Mouse (Mus musculus) MEL (cell line): Measurements from ENCODE around the gene Slc5a4b. TPM values are rescaled to one million over a fixed set of nuclear protein-coding genes. Genes with fewer than 3 reads are reported as not detected.

Experiments used
- DNase-seq: peaks from one replicate; pipeline ENCODE4 v3.0.0; 2011; ENCODE audit warnings: low read depth, low spot score
- H3K27ac ChIP-seq: 2 replicates; pipeline ENCODE4 v1.5.1; 2012; ENCODE audit warnings: low read depth, mild to moderate bottlenecking, control low read depth, low read length, moderate library complexity; ENCODE audit not compliant: control insufficient read depth
- H3K27me3 ChIP-seq, 2 experiments: fragments of 150-350 bp in 1 of 2; sonication (generic) in 1 of 2; 2 replicates each; pipeline ENCODE4 v1.6.1; 2012; ENCODE audit warnings: low read length in 2 of 2, mild to moderate bottlenecking in 2 of 2, improper control_type of control experiment in 1 of 2, moderate library complexity in 1 of 2; ENCODE audit not compliant: insufficient read depth in 2 of 2, control insufficient read depth in 1 of 2
- H3K36me3 ChIP-seq, 2 experiments: 2 replicates each; pipeline ENCODE4 v1.6.1; 2012 to 2014; ENCODE audit warnings: low read length in 2 of 2, improper control_type of control experiment in 1 of 2, inconsistent platforms in 1 of 2, mild to moderate bottlenecking in 1 of 2; ENCODE audit not compliant: insufficient read depth in 2 of 2, control insufficient read depth in 1 of 2
- H3K4me1 ChIP-seq, 2 experiments: fragments of 150-350 bp in 1 of 2; sonication (generic) in 1 of 2; 2 replicates each; pipeline ENCODE4 v1.6.1; 2012; ENCODE audit warnings: low read length in 2 of 2, improper control_type of control experiment in 1 of 2, mild to moderate bottlenecking in 1 of 2; ENCODE audit not compliant: insufficient read depth in 2 of 2, control insufficient read depth in 1 of 2
- H3K4me3 ChIP-seq, 2 experiments: fragments of 150-350 bp in 1 of 2; sonication (generic) in 1 of 2; 2 replicates each; pipeline ENCODE4 v1.5.1; 2012; ENCODE audit warnings: low read depth in 2 of 2, low read length in 2 of 2, mild to moderate bottlenecking in 2 of 2, moderate library complexity in 2 of 2, control low read depth in 1 of 2, improper control_type of control experiment in 1 of 2; ENCODE audit not compliant: control insufficient read depth in 1 of 2, insufficient read depth in 1 of 2
- H3K79me2 ChIP-seq: 2 replicates; pipeline ENCODE4 v1.6.1; 2012; ENCODE audit warnings: mild to moderate bottlenecking, low read length, moderate library complexity; ENCODE audit not compliant: control insufficient read depth, poor library complexity, insufficient read depth
- H3K9ac ChIP-seq: 2 replicates; pipeline ENCODE4 v1.6.1; 2012; ENCODE audit warnings: low read depth, mild to moderate bottlenecking, control low read depth, low read length, moderate library complexity; ENCODE audit not compliant: control insufficient read depth, poor library complexity, severe bottlenecking
- H3K9me3 ChIP-seq: fragments of 150-350 bp; sonication (generic); replicated peaks from 2 replicates; pipeline ENCODE4 v1.6.1; 2012; ENCODE audit warnings: mild to moderate bottlenecking, low read length, improper control_type of control experiment, moderate library complexity; ENCODE audit not compliant: insufficient read depth
- BHLHE40 ChIP-seq: IDR thresholded peaks from 2 replicates; pipeline ENCODE4 v1.6.1; 2012; ENCODE audit warnings: low read depth, mild to moderate bottlenecking, inconsistent platforms, low read length, improper control_type of control experiment, borderline replicate concordance
- CTCF ChIP-seq, 3 experiments: IDR thresholded peaks in 2 of 3; conservative IDR thresholded peaks in 1 of 3; 2 replicates each; pipeline ENCODE4 v1.5.1; 2011 to 2012; ENCODE audit warnings: low read length in 3 of 3, low read depth in 2 of 3, mild to moderate bottlenecking in 2 of 3, improper control_type of control experiment in 1 of 3, inconsistent platforms in 1 of 3, mixed read lengths in 1 of 3, moderate library complexity in 1 of 3; ENCODE audit not compliant: control insufficient read depth in 1 of 3, insufficient read depth in 1 of 3, poor library complexity in 1 of 3, severe bottlenecking in 1 of 3
- E2F4 ChIP-seq: IDR thresholded peaks from 2 replicates; pipeline ENCODE4 v1.6.1; 2011; ENCODE audit warnings: low read depth, low read length, improper control_type of control experiment, borderline replicate concordance
- ELF1 ChIP-seq: IDR thresholded peaks from 2 replicates; pipeline ENCODE4 v1.6.1; 2014; ENCODE audit warnings: low read depth, mild to moderate bottlenecking, inconsistent platforms, low read length, improper control_type of control experiment, moderate library complexity
- EP300 ChIP-seq, 2 experiments: IDR thresholded peaks; 2 replicates each; pipeline ENCODE4 v1.6.1; 2011; ENCODE audit warnings: improper control_type of control experiment in 2 of 2, low read length in 2 of 2, low read depth in 1 of 2, mild to moderate bottlenecking in 1 of 2
- ETS1 ChIP-seq: IDR thresholded peaks from 2 replicates; pipeline ENCODE4 v1.6.1; 2012; ENCODE audit warnings: low read depth, mild to moderate bottlenecking, inconsistent platforms, low read length, improper control_type of control experiment, moderate library complexity
- GATA1 ChIP-seq: IDR thresholded peaks from 2 replicates; pipeline ENCODE4 v1.6.1; 2011; ENCODE audit warnings: low read depth, low read length, improper control_type of control experiment
- HCFC1 ChIP-seq: IDR thresholded peaks from 2 replicates; pipeline ENCODE4 v1.6.1; 2012; ENCODE audit warnings: low read depth, mild to moderate bottlenecking, inconsistent platforms, low read length, improper control_type of control experiment, moderate library complexity
- KAT2A ChIP-seq: conservative IDR thresholded peaks from 2 replicates; pipeline ENCODE4 v1.6.1; 2012; ENCODE audit warnings: low read depth, low read length, improper control_type of control experiment, inconsistent platforms
- MAZ ChIP-seq: IDR thresholded peaks from 2 replicates; pipeline ENCODE4 v1.6.1; 2012; ENCODE audit warnings: low read depth, mild to moderate bottlenecking, inconsistent platforms, low read length, improper control_type of control experiment
- MXI1 ChIP-seq: IDR thresholded peaks from 2 replicates; pipeline ENCODE4 v1.6.1; 2011; ENCODE audit warnings: mild to moderate bottlenecking, low read depth, low read length, improper control_type of control experiment
- MYC ChIP-seq: IDR thresholded peaks from 2 replicates; pipeline ENCODE4 v1.6.1; 2011; ENCODE audit warnings: low read depth, mild to moderate bottlenecking, low read length, improper control_type of control experiment, moderate library complexity
- NELFE ChIP-seq: IDR thresholded peaks from 2 replicates; pipeline ENCODE4 v1.6.1; 2011; ENCODE audit warnings: low read depth, low read length, improper control_type of control experiment
- NRF1 ChIP-seq: IDR thresholded peaks from 2 replicates; pipeline ENCODE4 v1.6.1; 2014; ENCODE audit warnings: low read depth, mild to moderate bottlenecking, inconsistent platforms, low read length, improper control_type of control experiment, moderate library complexity; ENCODE audit not compliant: poor library complexity, insufficient read depth, severe bottlenecking
- POLR2AphosphoS2 ChIP-seq: IDR thresholded peaks from 2 replicates; pipeline ENCODE4 v1.6.1; 2011; ENCODE audit warnings: low read length, improper control_type of control experiment
- POLR2AphosphoS5 ChIP-seq: IDR thresholded peaks from 2 replicates; pipeline ENCODE4 v1.6.1; 2012; ENCODE audit warnings: low read depth, borderline replicate concordance, mild to moderate bottlenecking, inconsistent platforms, low read length, moderate library complexity, mixed read lengths
- RAD21 ChIP-seq: IDR thresholded peaks from 2 replicates; pipeline ENCODE4 v1.6.1; 2011; ENCODE audit warnings: mild to moderate bottlenecking, low read depth, low read length, improper control_type of control experiment
- RCOR1 ChIP-seq: IDR thresholded peaks from 2 replicates; pipeline ENCODE4 v1.6.1; 2012; ENCODE audit warnings: low read depth, mild to moderate bottlenecking, inconsistent platforms, low read length, improper control_type of control experiment
- SMC3 ChIP-seq: IDR thresholded peaks from 2 replicates; pipeline ENCODE4 v1.6.1; 2011; ENCODE audit warnings: low read depth, low read length, improper control_type of control experiment
- TAL1 ChIP-seq: IDR thresholded peaks from 2 replicates; pipeline ENCODE4 v1.6.1; 2012; ENCODE audit warnings: mild to moderate bottlenecking, inconsistent platforms, low read length, moderate library complexity, mixed read lengths
- USF1 ChIP-seq: IDR thresholded peaks from 2 replicates; pipeline ENCODE4 v1.6.1; 2014; ENCODE audit warnings: low read depth, mild to moderate bottlenecking, inconsistent platforms, low read length, improper control_type of control experiment, moderate library complexity
- USF2 ChIP-seq, 2 experiments: IDR thresholded peaks; 2 replicates each; pipeline ENCODE4 v1.6.1; 2011 to 2012; ENCODE audit warnings: improper control_type of control experiment in 2 of 2, low read length in 2 of 2, borderline replicate concordance in 1 of 2, inconsistent platforms in 1 of 2, low read depth in 1 of 2, mild to moderate bottlenecking in 1 of 2; ENCODE audit not compliant: insufficient read depth in 1 of 2
- ZKSCAN1 ChIP-seq: IDR thresholded peaks from 2 replicates; pipeline ENCODE4 v1.6.1; 2012; ENCODE audit warnings: low read depth, mild to moderate bottlenecking, inconsistent platforms, low read length, improper control_type of control experiment, moderate library complexity
- ZMIZ1 ChIP-seq: IDR thresholded peaks from 2 replicates; pipeline ENCODE4 v1.6.1; 2012; ENCODE audit warnings: low read depth, mild to moderate bottlenecking, inconsistent platforms, low read length, improper control_type of control experiment, moderate library complexity
- ZNF384 ChIP-seq: IDR thresholded peaks from 2 replicates; pipeline ENCODE4 v1.6.1; 2012; ENCODE audit warnings: low read depth, mild to moderate bottlenecking, inconsistent platforms, low read length, improper control_type of control experiment
- polyA plus RNA-seq, 2 experiments: library from polyadenylated mRNA; stranded (reverse) in 1 of 2; unstranded in 1 of 2; fragments of >175 nt in 1 of 2; fragments of >200 nt in 1 of 2; gene quantifications; 2 replicates each; pipeline versions ENCODE4 v1.2.1 to v1.2.4; 2012; ENCODE audit warnings: low replicate concordance in 2 of 2, low read depth in 1 of 2; ENCODE audit not compliant: insufficient read length in 2 of 2, insufficient read depth in 1 of 2, missing spikeins in 1 of 2
- total RNA-seq: library from RNA; depleted of rRNA; stranded (reverse); fragments of 300-350 nt; gene quantifications from 2 replicates; pipeline ENCODE4 v1.2.3, GENCODE M21; 2012

Gene Slc5a4b
- total and polyA plus RNA-seq, 3 experiments = 0.03 TPM; not detected in 2

- H3K36me3 ChIP-seq = peaks cover 0 to 17% of the 10 kb centered on the region in 2 experiments; a peak in 2 of 4 replicates
- TF ChIP-seq ETS1 (no peak), MAZ (no peak), TAL1 (no peak), ZKSCAN1 (no peak), ZNF384 (peak; percentile 46; the same call in 1 of the 2 replicates)
- no peak overlapping the region for H3K4me3 ChIP-seq
- no peak overlapping the region for H3K27ac ChIP-seq
- DNase-seq = peak; percentile 26
- H3K27me3 ChIP-seq = no peaks in the 10 kb centered on the region
- no peak overlapping the region for H3K9ac ChIP-seq
- peaks cover 25% of the 10 kb centered on the region for H3K79me2 ChIP-seq
- no peaks in the 10 kb centered on the region for H3K9me3 ChIP-seq
- peaks cover 2 to 10% of the 10 kb centered on the region in 2 experiments for H3K4me1 ChIP-seq
Measured at GRCm38 (mm10) chr10:76030496-76030895, 80.3 kb downstream of the Slc5a4b start.

DNA sequence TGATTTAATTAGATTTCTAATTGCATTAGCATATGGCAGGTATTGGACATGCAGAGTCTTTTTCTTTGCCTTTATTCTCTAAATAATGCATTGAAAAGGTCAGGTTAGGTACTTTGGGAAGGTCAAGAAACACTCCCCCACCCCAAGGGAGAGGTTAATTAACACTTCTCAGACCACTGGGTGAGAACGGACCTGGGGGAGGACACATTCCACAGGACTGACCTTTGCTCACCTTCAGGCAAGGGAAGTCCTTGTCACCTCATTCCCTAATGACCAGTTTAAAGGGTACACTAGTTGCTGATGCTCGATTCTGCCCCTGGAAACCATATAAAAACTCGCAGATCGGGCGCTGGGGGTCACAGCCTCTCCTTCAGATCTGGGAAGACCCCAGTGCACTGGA is 81.5 kb downstream of the Slc5a4b start:
- TF ChIP-seq MXI1 (no peak), POLR2AphosphoS2 (no peak), SMC3 (no peak), E2F4 (no peak), ETS1 (no peak)
- TF ChIP-seq, all 39 proteins: peak for 0
- no peaks in the 10 kb centered on the region for H3K27me3 ChIP-seq
- peaks cover 0 to 12% of the 10 kb centered on the region in 2 experiments; a peak in 2 of 4 replicates for H3K36me3 ChIP-seq
- no peak overlapping the region for H3K27ac ChIP-seq
- no peak overlapping the region for H3K4me3 ChIP-seq
- no peak for DNase-seq
- H3K9ac ChIP-seq = no peak overlapping the region
- peaks cover 18% of the 10 kb centered on the region for H3K79me2 ChIP-seq
- H3K4me1 ChIP-seq = peaks cover 2 to 9% of the 10 kb centered on the region in 2 experiments
- no peaks in the 10 kb centered on the region for H3K9me3 ChIP-seq

DNA sequence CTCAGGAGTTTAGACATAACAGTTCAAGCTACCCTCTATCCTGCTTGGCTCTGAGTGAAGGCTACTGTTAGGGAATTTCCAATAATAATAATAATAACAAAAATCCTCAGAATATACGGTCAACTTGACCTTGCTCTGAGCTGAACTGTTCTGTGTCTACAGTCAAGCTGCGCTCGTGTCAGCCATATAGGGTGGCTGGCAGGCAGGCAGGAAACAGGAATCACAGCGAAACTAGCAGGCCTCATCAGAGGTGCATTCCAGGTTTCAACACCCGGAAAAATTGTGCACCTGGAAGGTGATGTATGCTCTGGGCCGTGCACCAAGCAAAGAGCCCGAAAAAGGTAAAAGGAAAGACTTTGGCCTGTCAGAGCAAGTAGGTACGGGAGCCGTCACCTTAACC is 82.4 kb downstream of the Slc5a4b start:
- DNase-seq = no peak
- Histone ChIP-seq H3K4me3 (no peak overlapping the region), H3K9ac (no peak overlapping the region), H3K4me1 (peaks cover 2 to 4% of the 10 kb centered on the region in 2 experiments; a peak in 2 of 4 replicates), H3K27ac (no peak overlapping the region), H3K79me2 (peaks cover 10% of the 10 kb centered on the region), H3K36me3 (peaks cover 0 to 3% of the 10 kb centered on the region in 2 experiments; a peak in 2 of 4 replicates), H3K27me3 (no peaks in the 10 kb centered on the region), H3K9me3 (no peaks in the 10 kb centered on the region)
- TF ChIP-seq NELFE (no peak), ELF1 (no peak), POLR2AphosphoS2 (no peak), RAD21 (no peak), GATA1 (no peak), TAL1 (no peak), ZNF384 (no peak), CTCF (IDR thresholded peaks at IDR 0.05 in 2 of 3, conservative IDR thresholded peaks at IDR 0.05 in 1 of 3; ENCODE audit: control insufficient read depth in 1 of 3, insufficient read depth in 1 of 3, low read depth in 2 of 3, low read length in 3 of 3, poor library complexity in 1 of 3, severe bottlenecking in 1 of 3) (no peak), ZMIZ1 (no peak), MXI1 (no peak), RCOR1 (no peak), EP300 (IDR thresholded peaks at IDR 0.05; ENCODE audit: low read depth in 1 of 2, low read length in 2 of 2) (no peak), USF1 (no peak), POLR2AphosphoS5 (no peak), MYC (no peak), KAT2A (no peak), USF2 (IDR thresholded peaks at IDR 0.05; ENCODE audit: borderline replicate concordance in 1 of 2, insufficient read depth in 1 of 2, low read depth in 1 of 2, low read length in 2 of 2) (no peak), NRF1 (no peak), HCFC1 (no peak), BHLHE40 (no peak)
